Mouse (Mus musculus) heart, adult 9 months (tissue): Measurements from ENCODE around the gene Tmem80.

Experiments
- DNase-seq, 2 experiments: peaks; one replicate each; pipeline ENCODE4 v3.0.0; 2022; ENCODE audit warnings: low spot score in 2 of 2

Tmem80 gene

GRCm38 (mm10) chr7:141327469-141328372, at the start of gene Tmem80, which contains the start of gene Deaf1:
Gene Tmem80, plus strand, starts transcription at chr7:141327739.
Gene Deaf1, minus strand, starts transcription at chr7:141327690.
- DNase-seq = peak; percentile 96 to 100

GRCm38 (mm10) chr7:141278766-141279590, 48.6 kb upstream of the Tmem80 start, which contains the start of gene Sct:
Gene Sct, minus strand, starts transcription at chr7:141279133.
- no peak for DNase-seq

GRCm38 (mm10) chr7:141281442-141281841, 46.1 kb upstream of the Tmem80 start:
- DNase-seq = no peak

- no peak for DNase-seq
These were observed 44.8 kb upstream of the Tmem80 start for GRCm38 (mm10) chr7:141282756-141283155.

- no peak for DNase-seq
These were observed 39.5 kb upstream of the Tmem80 start for GRCm38 (mm10) chr7:141288042-141288441.

GRCm38 (mm10) chr7:141291921-141292582, 35.5 kb upstream of the Tmem80 start, which contains the start of gene Drd4:
Gene Drd4, plus strand, starts transcription at chr7:141292006.
- DNase-seq = no peak

GRCm38 (mm10) chr7:141292583-141293388, 34.8 kb upstream of the Tmem80 start:
- no peak for DNase-seq

- DNase-seq = no peak
These were observed 33.6 kb upstream of the Tmem80 start for GRCm38 (mm10) chr7:141293852-141294471.

GRCm38 (mm10) chr7:141294479-141294878, 33.1 kb upstream of the Tmem80 start:
- no peak for DNase-seq

- DNase-seq = no peak
These were observed 29.5 kb upstream of the Tmem80 start for GRCm38 (mm10) chr7:141297926-141298650.

- DNase-seq = no peak
These were observed 28.4 kb upstream of the Tmem80 start for GRCm38 (mm10) chr7:141299175-141299574.

GRCm38 (mm10) chr7:141301386-141301785, 26.2 kb upstream of the Tmem80 start:
- no peak for DNase-seq

- DNase-seq = no peak
These were observed 24.8 kb upstream of the Tmem80 start for GRCm38 (mm10) chr7:141302702-141303268.

- no peak for DNase-seq
These were observed 23.0 kb upstream of the Tmem80 start for GRCm38 (mm10) chr7:141304537-141304936.

GRCm38 (mm10) chr7:141314416-141314815, 13.1 kb upstream of the Tmem80 start:
- DNase-seq = no peak

- no peak for DNase-seq
These were observed 12.5 kb upstream of the Tmem80 start for GRCm38 (mm10) chr7:141315076-141315475.

GRCm38 (mm10) chr7:141315974-141316373, 11.6 kb upstream of the Tmem80 start:
- DNase-seq = no peak

- DNase-seq = no peak
These were observed 9.9 kb upstream of the Tmem80 start for GRCm38 (mm10) chr7:141317619-141318132.

GRCm38 (mm10) chr7:141319446-141319845, 8.1 kb upstream of the Tmem80 start:
- DNase-seq = no peak
